Mouse (Mus musculus) forebrain, embryonic 10.5 days (tissue): ENCODE results near the gene Ung. TPM values are rescaled to one million over a fixed set of nuclear protein-coding genes. Genes with fewer than 3 reads are reported as not detected.

Experiments
- DNase-seq: peaks from one replicate; pipeline ENCODE4 v3.0.0-alpha.2; 2017; ENCODE audit warnings: low spot score; ENCODE audit errors: extremely low spot score
- H3K27ac ChIP-seq: fragments of 300-500 bp; sonication (generic); 2 replicates; pipeline ENCODE4 v1.5.1; 2016; ENCODE audit warnings: mild to moderate bottlenecking
- H3K27me3 ChIP-seq: fragments of 300-500 bp; sonication (generic); 2 replicates; pipeline ENCODE4 v1.6.1; 2016; ENCODE audit warnings: mild to moderate bottlenecking; ENCODE audit not compliant: poor library complexity, severe bottlenecking
- H3K36me3 ChIP-seq: fragments of 300-500 bp; sonication (generic); replicated peaks from 2 replicates; pipeline ENCODE4 v1.6.1; 2016; ENCODE audit warnings: mild to moderate bottlenecking, moderate library complexity
- H3K4me1 ChIP-seq: fragments of 300-500 bp; sonication (generic); 2 replicates; pipeline ENCODE4 v1.6.1; 2016
- H3K4me3 ChIP-seq: fragments of 300-500 bp; sonication (generic); 2 replicates; pipeline ENCODE4 v1.5.1; 2016; ENCODE audit warnings: mild to moderate bottlenecking, moderate library complexity
- H3K9me3 ChIP-seq: fragments of 300-500 bp; sonication (generic); 2 replicates; pipeline ENCODE4 v1.6.1; 2016; ENCODE audit warnings: mild to moderate bottlenecking, moderate library complexity
- WGBS: fragments of 180-500 bp; shearing (Covaris S2); methylation state at CpG from one replicate; pipeline ENCODE4 v1.1.7; 2016; 5-methylcytosine and 5-hydroxymethylcytosine counted together
- polyA plus RNA-seq: library from polyadenylated mRNA; unstranded; fragments of >200 nt; fragmentation: Nextera tagmentation; extraction: Ambion mirVana; gene quantifications from 2 replicates; pipeline ENCODE4 v1.2.1, GENCODE M21; 2016

Gene Ung
- polyA plus RNA-seq, 1 experiment from 2014 or later: 88.6 TPM

- no peak overlapping the region for H3K4me3 ChIP-seq
- no peak overlapping the region for H3K27ac ChIP-seq
- no peaks in the 10 kb centered on the region for H3K9me3 ChIP-seq
- WGBS: 89% methylated on average over 2 of the region's 2 CpGs
- no peaks in the 10 kb centered on the region for H3K4me1 ChIP-seq
- H3K36me3 ChIP-seq: no peaks in the 10 kb centered on the region
- DNase-seq: no peak
- H3K27me3 ChIP-seq: no peaks in the 10 kb centered on the region
Measured at GRCm38 (mm10) chr5:114183493-114183892, 53.3 kb downstream of the Ung start.

- Histone ChIP-seq H3K27ac (no peak overlapping the region), H3K4me1 (no peaks in the 10 kb centered on the region; the same call in 1 of the 2 replicates), H3K9me3 (no peaks in the 10 kb centered on the region), H3K27me3 (no peaks in the 10 kb centered on the region), H3K4me3 (no peak overlapping the region), H3K36me3 (no peaks in the 10 kb centered on the region)
- no peak for DNase-seq
- WGBS: 77% methylated on average over 2 of the region's 2 CpGs
Measured at GRCm38 (mm10) chr5:114187108-114187507, 56.9 kb downstream of the Ung start.

Other genes with a start within 250 kb of the Ung start
- gene Coro1c, start 221.6 kb upstream of the Ung start, polyA plus RNA-seq: 209 and 210 TPM in 2 replicates
- 13.9 and 17.5 TPM in 2 replicates for gene Ssh1, start 136.5 kb upstream of the Ung start, polyA plus RNA-seq
- gene Dao, start 126.7 kb upstream of the Ung start, polyA plus RNA-seq: not detected in 2 replicates
- 12.4 and 12.7 TPM in 2 replicates for gene Usp30, start 64.9 kb upstream of the Ung start, polyA plus RNA-seq
- 3.2 and 5.4 TPM in 2 replicates for gene Svop, start 38.8 kb upstream of the Ung start, polyA plus RNA-seq
- 12.8 and 13.6 TPM in 2 replicates for gene Alkbh2, start 2.2 kb upstream of the Ung start, polyA plus RNA-seq
- 2.5 TPM in 2 replicates for gene Acacb, start 16.1 kb downstream of the Ung start, polyA plus RNA-seq
- gene Foxn4, start 143.4 kb downstream of the Ung start, polyA plus RNA-seq: 0.42 and 0.80 TPM in 2 replicates
- 0.80 and 0.82 TPM in 2 replicates for gene Myo1h, start 158.8 kb downstream of the Ung start, polyA plus RNA-seq